ENCODE assay signal across 10 mouse cellular contexts in genomic region chr2:148801491-148801921, GRCm38 (mm10). TPM values are rescaled to one million over a fixed set of nuclear protein-coding genes. Genes with fewer than 3 reads are reported as not detected.
DNase-seq lines count a peak whose midpoint lies in the region.
"Had no signal": no experiment of that assay in that cellular context is flagged by ENCODE, and none has a peak within 500 bp of the region (broad histone marks: within the 10 kb centered on the region; RNA-seq: fewer than 3 reads in every experiment).

No protein-coding gene starts in this region.

- DNase-seq in layer of hippocampus, adult 18-20 months (ENCODE audit: low spot score in 2 of 2) = peak; percentile 11 to 60
- DNase-seq in layer of hippocampus, adult 11-12 months (ENCODE audit: low spot score) = no peak
- peak; percentile 88 for DNase-seq in cerebellum, adult 11-12 months
- DNase-seq in cerebellum, postnatal 14 days = peak; percentile 82 to 83
- peak; percentile 6 for DNase-seq in kidney, postnatal 10 days
- DNase-seq in spleen, postnatal 36 days (ENCODE audit: low spot score in 2 of 2) = no peak
- DNase-seq in spleen, adult 18-20 months = no peak
- no peak for DNase-seq in retina, postnatal 1 day

RNA-seq across cellular contexts. Expression of gene Cst8, which starts 2.9 kb away (rescaled TPM):
- total RNA-seq in layer of hippocampus, adult 18-20 months (2021) = not detected
- total RNA-seq: ES-E14 had no signal

RNA-seq across cellular contexts. Expression of gene Cst12, which starts 12.3 kb away (rescaled TPM):
- total RNA-seq in layer of hippocampus, adult 18-20 months (2021) = 1 to 10 TPM; 3.7 to 5.1 TPM
- total RNA-seq: ES-E14 had no signal

RNA-seq across cellular contexts. Expression of gene Cst13, which starts 18.4 kb away (rescaled TPM):
- not detected for total RNA-seq in layer of hippocampus, adult 18-20 months (2021)
- total RNA-seq: ES-E14; layer of hippocampus, postnatal 25 days had no signal

RNA-seq across cellular contexts. Expression of gene 8030411F24Rik, which starts 19.7 kb away (rescaled TPM):
- not detected for total RNA-seq in layer of hippocampus, adult 18-20 months (2021)
- total RNA-seq: layer of hippocampus, postnatal 25 days had no signal

RNA-seq across cellular contexts. Expression of gene Cst11, which starts 30.2 kb away (rescaled TPM):
- not detected for total RNA-seq in layer of hippocampus, adult 18-20 months (2021)
- total RNA-seq: ES-E14; layer of hippocampus, postnatal 25 days had no signal

Comparison
In these comparisons a context has a peak if more than half of its experiments do, and no peak if none do; other contexts are left out.
1. DNase-seq: peak in layer of hippocampus, adult 18-20 months (2 of 2), cerebellum, adult 11-12 months (single experiment), cerebellum, postnatal 14 days (2 of 2) and kidney, postnatal 10 days (single experiment); none in layer of hippocampus, adult 11-12 months (single experiment), spleen, postnatal 36 days (0 of 2), spleen, adult 18-20 months (0 of 2) and retina, postnatal 1 day (single experiment).